Mouse (Mus musculus) embryonic facial prominence, embryonic 14.5 days (tissue): Measurements from ENCODE around the gene Sprr2a1. TPM values are rescaled to one million over a fixed set of nuclear protein-coding genes. Genes with fewer than 3 reads are reported as not detected.
A peak's percentile ranks its signal among the peaks of the same experiment; 100 is the strongest.
"Not testable (repeated sequence)": the region's sequence is repeated elsewhere in the genome, so short reads cannot be mapped to it uniquely, and the experiment has no call there.

Source experiments
- ATAC-seq: fragments of 200-750 bp; cut with Nextera tagmentation; 2 replicates; pipeline ENCODE4 v1.8.0; 2017; ENCODE audit warnings: low read depth, moderate number of reproducible peaks, moderate TSS enrichment
- DNase-seq: peaks from one replicate; pipeline ENCODE4 v3.0.0-alpha.2; 2015; ENCODE audit warnings: low spot score
- H3K27ac ChIP-seq: fragments of 300-500 bp; sonication (generic); replicated peaks from 2 replicates; pipeline ENCODE4 v1.5.1; 2014; ENCODE audit warnings: low read depth, mild to moderate bottlenecking, low read length, moderate library complexity
- H3K27me3 ChIP-seq: fragments of 300-500 bp; sonication (generic); replicated peaks from 2 replicates; pipeline ENCODE4 v1.6.1; 2014; ENCODE audit warnings: low read length; ENCODE audit not compliant: control insufficient read depth, insufficient read depth
- H3K36me3 ChIP-seq: fragments of 300-500 bp; sonication (generic); 2 replicates; pipeline ENCODE4 v1.6.1; 2014; ENCODE audit warnings: low read length, mixed read lengths; ENCODE audit not compliant: control insufficient read depth, insufficient read depth
- H3K4me1 ChIP-seq: fragments of 300-500 bp; sonication (generic); 2 replicates; pipeline ENCODE4 v1.6.1; 2014; ENCODE audit warnings: antibody characterized with exemption, low read length; ENCODE audit not compliant: control insufficient read depth, insufficient read depth
- H3K4me2 ChIP-seq: fragments of 300-500 bp; sonication (generic); 2 replicates; pipeline ENCODE4 v1.6.1; 2014; ENCODE audit warnings: low read depth, mild to moderate bottlenecking, low read length, moderate library complexity, mixed read lengths
- H3K4me3 ChIP-seq: fragments of 300-500 bp; sonication (generic); 2 replicates; pipeline ENCODE4 v1.5.1; 2014; ENCODE audit warnings: low read depth, mild to moderate bottlenecking, low read length
- H3K9ac ChIP-seq: fragments of 300-500 bp; sonication (generic); 2 replicates; pipeline ENCODE4 v1.6.1; 2014; ENCODE audit warnings: low read depth, mild to moderate bottlenecking, low read length, moderate library complexity, mixed read lengths
- H3K9me3 ChIP-seq: fragments of 300-500 bp; sonication (generic); 2 replicates; pipeline ENCODE4 v1.6.1; 2016; ENCODE audit warnings: low read length; ENCODE audit not compliant: control insufficient read depth
- WGBS: fragments of 180-500 bp; shearing (Covaris S2); extraction: QIAGEN DNeasy Blood & Tissue Kit; methylation state at CpG from one replicate; pipeline ENCODE4 v1.1.7; 2014; 5-methylcytosine and 5-hydroxymethylcytosine counted together
- polyA plus RNA-seq: library from polyadenylated mRNA; unstranded; fragments of >200 nt; fragmentation: Nextera tagmentation; extraction: Ambion mirVana; gene quantifications from 2 replicates; pipeline ENCODE4 v1.2.1, GENCODE M21; 2014

Gene Sprr2a1
- polyA plus RNA-seq, 1 experiment from 2014 or later = not detected

GRCm38 (mm10) chr3:92223708-92224107 lies 8.1 kb downstream of the Sprr2a1 start:
- H3K9me3 ChIP-seq, H3K27ac ChIP-seq, H3K36me3 ChIP-seq, H3K9ac ChIP-seq, H3K4me2 ChIP-seq, H3K27me3 ChIP-seq, H3K4me1 ChIP-seq, H3K4me3 ChIP-seq, DNase-seq: not testable (repeated sequence)
- peak; percentile 58 for ATAC-seq

GRCm38 (mm10) chr3:92227410-92227809 lies 11.8 kb downstream of the Sprr2a1 start:
- H3K9ac ChIP-seq, H3K36me3 ChIP-seq, H3K4me1 ChIP-seq, ATAC-seq, DNase-seq, H3K27ac ChIP-seq, H3K27me3 ChIP-seq, H3K4me2 ChIP-seq, H3K4me3 ChIP-seq, H3K9me3 ChIP-seq: not testable (repeated sequence)
- 69% methylated on average over 3 of the region's 3 CpGs for WGBS

GRCm38 (mm10) chr3:92236463-92237189 lies 21.0 kb downstream of the Sprr2a1 start:
- not testable (repeated sequence) for H3K4me3 ChIP-seq, H3K4me2 ChIP-seq, H3K27me3 ChIP-seq, ATAC-seq, DNase-seq, H3K9me3 ChIP-seq, H3K36me3 ChIP-seq, H3K9ac ChIP-seq, H3K27ac ChIP-seq, H3K4me1 ChIP-seq
- no CpG with 5 or more reads among the region's 5 CpGs for WGBS

- ATAC-seq, H3K4me1 ChIP-seq, H3K27me3 ChIP-seq, H3K36me3 ChIP-seq, H3K9me3 ChIP-seq, DNase-seq, H3K4me2 ChIP-seq, H3K27ac ChIP-seq, H3K4me3 ChIP-seq, H3K9ac ChIP-seq: not testable (repeated sequence)
Observed at GRCm38 (mm10) chr3:92238736-92239135, 23.1 kb downstream of the Sprr2a1 start.

- H3K9me3 ChIP-seq, DNase-seq, H3K4me3 ChIP-seq, H3K4me2 ChIP-seq, H3K9ac ChIP-seq, H3K4me1 ChIP-seq, H3K36me3 ChIP-seq, H3K27me3 ChIP-seq, ATAC-seq, H3K27ac ChIP-seq: not testable (repeated sequence)
- WGBS = no CpG with 5 or more reads among the region's 1 CpGs
Observed at GRCm38 (mm10) chr3:92239197-92239596, 23.6 kb downstream of the Sprr2a1 start.

- H3K4me2 ChIP-seq, H3K9me3 ChIP-seq, H3K27me3 ChIP-seq, H3K4me3 ChIP-seq, DNase-seq, H3K9ac ChIP-seq, H3K4me1 ChIP-seq, H3K36me3 ChIP-seq, H3K27ac ChIP-seq, ATAC-seq: not testable (repeated sequence)
Observed at GRCm38 (mm10) chr3:92244833-92245232, 29.2 kb downstream of the Sprr2a1 start.

GRCm38 (mm10) chr3:92246245-92246644 lies 30.6 kb downstream of the Sprr2a1 start:
- ATAC-seq, H3K27me3 ChIP-seq, H3K4me2 ChIP-seq, H3K4me3 ChIP-seq, H3K4me1 ChIP-seq, H3K9me3 ChIP-seq, H3K9ac ChIP-seq, H3K36me3 ChIP-seq, DNase-seq, H3K27ac ChIP-seq: not testable (repeated sequence)
- no CpG with 5 or more reads among the region's 10 CpGs for WGBS

GRCm38 (mm10) chr3:92248494-92248893 lies 32.9 kb downstream of the Sprr2a1 start:
- not testable (repeated sequence) for H3K36me3 ChIP-seq, H3K27me3 ChIP-seq, H3K4me1 ChIP-seq, ATAC-seq, H3K9ac ChIP-seq, H3K4me2 ChIP-seq, H3K9me3 ChIP-seq, H3K27ac ChIP-seq, H3K4me3 ChIP-seq, DNase-seq

- H3K9ac ChIP-seq = not testable (repeated sequence)
Observed at GRCm38 (mm10) chr3:92250450-92250849, 34.9 kb downstream of the Sprr2a1 start.

More at GRCm38 (mm10) chr3:92250450-92250849, 34.9 kb downstream of the Sprr2a1 start:
- H3K36me3 ChIP-seq, ATAC-seq, DNase-seq, H3K4me1 ChIP-seq, H3K9me3 ChIP-seq, H3K27ac ChIP-seq, H3K4me3 ChIP-seq, H3K27me3 ChIP-seq, H3K4me2 ChIP-seq: not testable (repeated sequence)
- WGBS = 88% methylated on average over 1 of the region's 2 CpGs
